Mouse (Mus musculus) embryonic facial prominence, embryonic 14.5 days (tissue): Measurements from ENCODE around the gene Ncapd2. TPM values are rescaled to one million over a fixed set of nuclear protein-coding genes. Genes with fewer than 3 reads are reported as not detected.
A peak's percentile ranks its signal among the peaks of the same experiment; 100 is the strongest.

Experiments
- ATAC-seq: fragments of 200-750 bp; cut with Nextera tagmentation; 2 replicates; pipeline ENCODE4 v1.8.0; 2017; ENCODE audit warnings: low read depth, moderate number of reproducible peaks, moderate TSS enrichment
- DNase-seq: peaks from one replicate; pipeline ENCODE4 v3.0.0-alpha.2; 2015; ENCODE audit warnings: low spot score
- H3K27ac ChIP-seq: fragments of 300-500 bp; sonication (generic); replicated peaks from 2 replicates; pipeline ENCODE4 v1.5.1; 2014; ENCODE audit warnings: low read depth, mild to moderate bottlenecking, low read length, moderate library complexity
- H3K27me3 ChIP-seq: fragments of 300-500 bp; sonication (generic); replicated peaks from 2 replicates; pipeline ENCODE4 v1.6.1; 2014; ENCODE audit warnings: low read length; ENCODE audit not compliant: control insufficient read depth, insufficient read depth
- H3K36me3 ChIP-seq: fragments of 300-500 bp; sonication (generic); 2 replicates; pipeline ENCODE4 v1.6.1; 2014; ENCODE audit warnings: low read length, mixed read lengths; ENCODE audit not compliant: control insufficient read depth, insufficient read depth
- H3K4me1 ChIP-seq: fragments of 300-500 bp; sonication (generic); 2 replicates; pipeline ENCODE4 v1.6.1; 2014; ENCODE audit warnings: antibody characterized with exemption, low read length; ENCODE audit not compliant: control insufficient read depth, insufficient read depth
- H3K4me2 ChIP-seq: fragments of 300-500 bp; sonication (generic); 2 replicates; pipeline ENCODE4 v1.6.1; 2014; ENCODE audit warnings: low read depth, mild to moderate bottlenecking, low read length, moderate library complexity, mixed read lengths
- H3K4me3 ChIP-seq: fragments of 300-500 bp; sonication (generic); 2 replicates; pipeline ENCODE4 v1.5.1; 2014; ENCODE audit warnings: low read depth, mild to moderate bottlenecking, low read length
- H3K9ac ChIP-seq: fragments of 300-500 bp; sonication (generic); 2 replicates; pipeline ENCODE4 v1.6.1; 2014; ENCODE audit warnings: low read depth, mild to moderate bottlenecking, low read length, moderate library complexity, mixed read lengths
- H3K9me3 ChIP-seq: fragments of 300-500 bp; sonication (generic); 2 replicates; pipeline ENCODE4 v1.6.1; 2016; ENCODE audit warnings: low read length; ENCODE audit not compliant: control insufficient read depth
- WGBS: fragments of 180-500 bp; shearing (Covaris S2); extraction: QIAGEN DNeasy Blood & Tissue Kit; methylation state at CpG from one replicate; pipeline ENCODE4 v1.1.7; 2014; 5-methylcytosine and 5-hydroxymethylcytosine counted together
- polyA plus RNA-seq: library from polyadenylated mRNA; unstranded; fragments of >200 nt; fragmentation: Nextera tagmentation; extraction: Ambion mirVana; gene quantifications from 2 replicates; pipeline ENCODE4 v1.2.1, GENCODE M21; 2014

Gene Ncapd2
- polyA plus RNA-seq, 1 experiment from 2014 or later: 76.7 TPM

- Histone ChIP-seq H3K27me3 (no peaks in the 10 kb centered on the region), H3K4me2 (no peak overlapping the region), H3K9me3 (no peaks in the 10 kb centered on the region), H3K9ac (no peak overlapping the region), H3K36me3 (peaks cover 32% of the 10 kb centered on the region), H3K4me1 (no peaks in the 10 kb centered on the region), H3K4me3 (no peak overlapping the region), H3K27ac (no peak overlapping the region)
- DNase-seq (no peak), ATAC-seq (no peak)
- 66% methylated on average over 4 of the region's 5 CpGs for WGBS
Observed at GRCm38 (mm10) chr6:125153018-125153389, 38.5 kb downstream of the Ncapd2 start.

GRCm38 (mm10) chr6:125152212-125153017, 39.1 kb downstream of the Ncapd2 start:
- DNase-seq: peak; percentile 54
- 81% methylated on average over 22 of the region's 22 CpGs for WGBS
- Histone ChIP-seq H3K27ac (no peak overlapping the region), H3K9ac (no peak overlapping the region), H3K4me2 (no peak overlapping the region), H3K4me1 (peaks cover 1% of the 10 kb centered on the region; the same call in 1 of the 2 replicates), H3K4me3 (no peak overlapping the region), H3K36me3 (peaks cover 32% of the 10 kb centered on the region), H3K27me3 (no peaks in the 10 kb centered on the region), H3K9me3 (no peaks in the 10 kb centered on the region)
- ATAC-seq: no peak

GRCm38 (mm10) chr6:125149569-125149950, 41.9 kb downstream of the Ncapd2 start:
- WGBS: 77% methylated on average over 7 of the region's 7 CpGs
- H3K4me3 ChIP-seq: no peak overlapping the region
- H3K27me3 ChIP-seq: no peaks in the 10 kb centered on the region
- H3K9ac ChIP-seq: peak overlapping the region; percentile 42; the same call in 1 of the 2 replicates
- H3K4me1 ChIP-seq: peaks cover 18% of the 10 kb centered on the region
- ATAC-seq: no peak
- DNase-seq: no peak
- H3K4me2 ChIP-seq: 0 out of 2 replicates have a peak overlapping the region, but pooled peaks have one; percentile 12
- peaks cover 23% of the 10 kb centered on the region for H3K36me3 ChIP-seq
- no peaks in the 10 kb centered on the region for H3K9me3 ChIP-seq
- peak overlapping the region; percentile 79 for H3K27ac ChIP-seq

GRCm38 (mm10) chr6:125148926-125149568, 42.5 kb downstream of the Ncapd2 start:
- Histone ChIP-seq H3K27me3 (no peaks in the 10 kb centered on the region), H3K9me3 (no peaks in the 10 kb centered on the region), H3K27ac (peak overlapping the region; percentile 79), H3K4me3 (peak overlapping the region; percentile 4; the same call in 1 of the 2 replicates), H3K36me3 (peaks cover 27% of the 10 kb centered on the region), H3K4me2 (peak overlapping the region; percentile 93; the same call in 1 of the 2 replicates), H3K9ac (peak overlapping the region; percentile 45), H3K4me1 (peaks cover 18% of the 10 kb centered on the region)
- DNase-seq (peak; percentile 72), ATAC-seq (peak; percentile 6; the same call in 1 of the 2 replicates)
- WGBS: 78% methylated on average over 14 of the region's 16 CpGs

- Histone ChIP-seq H3K27me3 (no peaks in the 10 kb centered on the region), H3K4me3 (peak overlapping the region; percentile 71; the same call in 1 of the 2 replicates), H3K27ac (peak overlapping the region; percentile 79), H3K9ac (peak overlapping the region; percentile 45; the same call in 1 of the 2 replicates), H3K36me3 (peaks cover 29% of the 10 kb centered on the region), H3K4me1 (peaks cover 18% of the 10 kb centered on the region), H3K4me2 (peak overlapping the region; percentile 93), H3K9me3 (no peaks in the 10 kb centered on the region)
- ATAC-seq (no peak), DNase-seq (peak; percentile 65)
- WGBS: 65% methylated on average over 18 of the region's 18 CpGs
Observed at GRCm38 (mm10) chr6:125148251-125148925, 43.1 kb downstream of the Ncapd2 start.

- WGBS: 56% methylated on average over 10 of the region's 10 CpGs
- H3K27ac ChIP-seq: no peak overlapping the region; the same call in 1 of the 2 replicates
Observed at GRCm38 (mm10) chr6:125147329-125147728, 44.2 kb downstream of the Ncapd2 start.

GRCm38 (mm10) chr6:125146797-125147196, 44.7 kb downstream of the Ncapd2 start:
- no peak overlapping the region; the same call in 1 of the 2 replicates for H3K27ac ChIP-seq
- ATAC-seq (no peak), DNase-seq (no peak)
- peak overlapping the region; percentile 71 for H3K4me3 ChIP-seq
- no peaks in the 10 kb centered on the region for H3K9me3 ChIP-seq
- H3K4me1 ChIP-seq: peaks cover 18% of the 10 kb centered on the region
- no peaks in the 10 kb centered on the region for H3K27me3 ChIP-seq
- WGBS: 76% methylated on average over 4 of the region's 4 CpGs
- H3K36me3 ChIP-seq: peaks cover 30% of the 10 kb centered on the region
- H3K9ac ChIP-seq: peak overlapping the region; percentile 81; the same call in 1 of the 2 replicates
- H3K4me2 ChIP-seq: peak overlapping the region; percentile 93

More at GRCm38 (mm10) chr6:125147329-125147728, 44.2 kb downstream of the Ncapd2 start:
- ATAC-seq: peak; percentile 50
- H3K4me2 ChIP-seq: peak overlapping the region; percentile 93
- H3K36me3 ChIP-seq: peaks cover 26% of the 10 kb centered on the region
- H3K4me3 ChIP-seq: peak overlapping the region; percentile 71; the same call in 1 of the 2 replicates
- H3K27me3 ChIP-seq: no peaks in the 10 kb centered on the region
- H3K9ac ChIP-seq: 0 out of 2 replicates have a peak overlapping the region, but pooled peaks have one; percentile 6
- DNase-seq: peak; percentile 77
- H3K9me3 ChIP-seq: no peaks in the 10 kb centered on the region
- peaks cover 18% of the 10 kb centered on the region for H3K4me1 ChIP-seq

- peak overlapping the region; percentile 71 for H3K4me3 ChIP-seq
- peak overlapping the region; percentile 89 for H3K27ac ChIP-seq
- H3K9ac ChIP-seq: peak overlapping the region; percentile 81
- 51% methylated on average over 7 of the region's 7 CpGs for WGBS
- H3K4me1 ChIP-seq: peaks cover 18% of the 10 kb centered on the region
- H3K4me2 ChIP-seq: peak overlapping the region; percentile 93
- peaks cover 30% of the 10 kb centered on the region for H3K36me3 ChIP-seq
- ATAC-seq: no peak
- no peaks in the 10 kb centered on the region for H3K27me3 ChIP-seq
- H3K9me3 ChIP-seq: no peaks in the 10 kb centered on the region
- DNase-seq: no peak
Observed at GRCm38 (mm10) chr6:125146148-125146547, 45.4 kb downstream of the Ncapd2 start.
